Mouse (Mus musculus): Measurements from ENCODE around the gene Cdc42ep4. TPM values are rescaled to one million over a fixed set of nuclear protein-coding genes. Genes with fewer than 3 reads are reported as not detected.

Gene Cdc42ep4
- polyA plus RNA-seq, 1 experiment from 2014 or later, result 25.1 TPM

DNA sequence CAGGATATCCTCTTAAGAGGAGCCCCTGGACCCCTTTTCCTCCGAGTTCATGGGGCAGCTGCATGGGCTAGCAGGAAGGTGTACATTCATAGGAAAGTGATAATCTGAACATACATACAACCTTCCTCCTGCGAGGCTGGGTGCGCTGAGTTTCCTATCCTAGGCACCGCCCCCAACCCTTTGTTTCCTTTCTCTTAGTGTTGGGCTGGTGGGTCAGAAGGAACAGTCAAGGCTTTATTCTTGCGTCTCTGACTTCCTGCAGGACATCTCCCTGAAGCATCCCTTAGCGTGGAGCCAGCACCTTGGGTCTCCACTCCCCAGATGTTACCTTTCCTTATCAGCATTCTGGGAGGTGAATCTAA, 28.0 kb upstream of the Cdc42ep4 start:
- no peak overlapping the region for H3K4me3 ChIP-seq (ENCODE audit: low read length)
- H3K9ac ChIP-seq (ENCODE audit: low read length), result no peak overlapping the region
- H3K27me3 ChIP-seq (ENCODE audit: control insufficient read depth, insufficient read depth, low read length), result no peaks in the 10 kb centered on the region
- H3K4me1 ChIP-seq (ENCODE audit: control insufficient read depth, insufficient read depth, low read length), result peaks cover 15% of the 10 kb centered on the region
- no peak overlapping the region for H3K4me2 ChIP-seq (ENCODE audit: low read depth, low read length)
- no peak for ATAC-seq (replicated peaks; ENCODE audit: extremely low read depth, insufficient read depth, low FRiP score)
- 35% methylated on average over 6 of the region's 6 CpGs for WGBS
- no peaks in the 10 kb centered on the region for H3K36me3 ChIP-seq (ENCODE audit: control insufficient read depth, insufficient read depth)
- H3K9me3 ChIP-seq (replicated peaks; ENCODE audit: control insufficient read depth, low read length), result no peaks in the 10 kb centered on the region
- no peak overlapping the region for H3K27ac ChIP-seq (ENCODE audit: low read length)

DNA sequence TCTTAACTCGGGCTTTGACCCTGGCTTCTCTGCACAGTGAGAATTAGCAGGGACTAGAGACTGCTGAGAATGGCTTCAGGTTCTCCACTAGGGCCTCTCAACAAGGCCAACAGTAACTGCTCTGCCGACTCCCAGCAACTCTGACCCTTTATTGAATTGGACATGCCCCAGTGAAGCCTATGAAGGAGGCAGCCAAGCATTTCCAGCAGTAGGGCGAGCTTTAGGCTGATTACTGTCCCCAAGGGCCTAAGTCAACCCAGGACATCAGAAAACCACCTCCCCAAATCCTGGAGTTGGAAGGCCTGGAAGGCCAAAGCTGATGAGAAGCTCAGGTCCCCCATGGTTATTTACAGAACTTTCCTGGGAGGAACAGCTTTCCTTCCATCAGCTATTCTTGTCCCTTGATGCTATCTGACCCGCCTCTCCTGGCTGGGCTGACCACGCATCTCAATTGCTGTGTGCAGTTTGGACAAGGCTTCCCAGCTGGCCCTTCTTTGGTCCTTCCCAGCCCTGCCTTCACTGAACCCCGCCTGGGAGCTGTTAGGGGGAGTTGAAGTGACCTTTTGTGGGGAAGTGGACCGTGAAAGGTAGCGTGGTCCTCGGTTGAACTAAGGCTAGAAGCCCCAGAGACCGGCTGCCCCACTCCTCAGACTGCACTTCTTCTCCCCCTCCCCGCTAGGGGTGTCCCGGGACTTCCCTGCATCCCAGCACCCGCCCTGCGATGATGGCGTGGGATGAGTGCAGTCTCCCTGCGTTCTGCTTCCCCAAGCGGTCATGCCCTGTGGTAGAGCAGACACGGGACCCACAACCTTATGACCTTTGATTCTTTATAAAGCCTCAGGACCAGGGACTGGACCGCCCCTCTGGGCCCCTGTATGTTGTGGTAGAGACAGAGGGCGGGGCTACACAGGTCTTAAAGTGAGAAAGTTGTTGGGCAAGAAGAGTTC, 27.3 kb upstream of the Cdc42ep4 start:
- H3K27ac ChIP-seq (ENCODE audit: low read length), result peak overlapping the region; percentile 3; the same call in 1 of the 2 replicates
- H3K27me3 ChIP-seq (ENCODE audit: control insufficient read depth, insufficient read depth, low read length), result no peaks in the 10 kb centered on the region
- peak; percentile 39 for ATAC-seq (replicated peaks; ENCODE audit: extremely low read depth, insufficient read depth, low FRiP score)
- H3K4me2 ChIP-seq (ENCODE audit: low read depth, low read length), result no peak overlapping the region
- H3K9me3 ChIP-seq (replicated peaks; ENCODE audit: control insufficient read depth, low read length), result no peaks in the 10 kb centered on the region
- no peaks in the 10 kb centered on the region for H3K36me3 ChIP-seq (ENCODE audit: control insufficient read depth, insufficient read depth)
- H3K4me1 ChIP-seq (ENCODE audit: control insufficient read depth, insufficient read depth, low read length), result peaks cover 15% of the 10 kb centered on the region
- H3K9ac ChIP-seq (ENCODE audit: low read length), result no peak overlapping the region
- WGBS, result 43% methylated on average over 19 of the region's 20 CpGs
- no peak overlapping the region for H3K4me3 ChIP-seq (ENCODE audit: low read length)

DNA sequence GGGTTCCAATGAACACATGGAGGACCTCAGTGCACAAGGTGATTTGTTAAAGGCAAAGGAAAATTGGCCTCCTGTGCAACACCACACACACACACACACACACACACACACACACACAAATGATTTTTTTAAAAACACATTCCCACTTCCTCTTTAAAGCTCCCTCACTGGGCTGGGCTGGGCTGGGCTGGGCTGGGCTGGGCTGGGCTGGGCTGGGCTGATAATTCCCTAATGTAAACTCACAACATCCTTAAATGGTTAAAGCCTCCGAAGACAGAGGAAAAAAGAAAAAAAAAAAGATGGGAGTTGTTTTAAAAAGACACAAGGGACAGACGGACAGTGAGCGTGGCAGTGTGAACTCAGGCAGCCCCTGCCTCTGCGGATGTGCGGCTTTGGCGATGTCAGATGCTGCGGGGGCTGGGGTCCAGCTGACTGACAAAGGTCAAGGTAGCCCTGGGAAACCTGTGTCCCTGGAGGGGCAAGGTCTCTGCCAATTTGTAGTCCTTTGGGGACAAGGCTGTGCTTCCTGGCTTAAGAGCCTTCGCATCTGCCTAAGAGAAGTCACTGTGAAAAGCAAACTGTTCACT, 26.3 kb upstream of the Cdc42ep4 start:
- H3K4me3 ChIP-seq (ENCODE audit: low read length), result no peak overlapping the region
- 72% methylated on average over 8 of the region's 8 CpGs for WGBS
- ATAC-seq (replicated peaks; ENCODE audit: extremely low read depth, insufficient read depth, low FRiP score), result no peak
- no peaks in the 10 kb centered on the region for H3K36me3 ChIP-seq (ENCODE audit: control insufficient read depth, insufficient read depth)
- no peaks in the 10 kb centered on the region for H3K9me3 ChIP-seq (replicated peaks; ENCODE audit: control insufficient read depth, low read length)
- H3K9ac ChIP-seq (ENCODE audit: low read length), result no peak overlapping the region
- H3K27ac ChIP-seq (ENCODE audit: low read length), result peak overlapping the region; percentile 39
- no peaks in the 10 kb centered on the region for H3K27me3 ChIP-seq (ENCODE audit: control insufficient read depth, insufficient read depth, low read length)
- no peak overlapping the region for H3K4me2 ChIP-seq (ENCODE audit: low read depth, low read length)
- peaks cover 15% of the 10 kb centered on the region for H3K4me1 ChIP-seq (ENCODE audit: control insufficient read depth, insufficient read depth, low read length)

DNA sequence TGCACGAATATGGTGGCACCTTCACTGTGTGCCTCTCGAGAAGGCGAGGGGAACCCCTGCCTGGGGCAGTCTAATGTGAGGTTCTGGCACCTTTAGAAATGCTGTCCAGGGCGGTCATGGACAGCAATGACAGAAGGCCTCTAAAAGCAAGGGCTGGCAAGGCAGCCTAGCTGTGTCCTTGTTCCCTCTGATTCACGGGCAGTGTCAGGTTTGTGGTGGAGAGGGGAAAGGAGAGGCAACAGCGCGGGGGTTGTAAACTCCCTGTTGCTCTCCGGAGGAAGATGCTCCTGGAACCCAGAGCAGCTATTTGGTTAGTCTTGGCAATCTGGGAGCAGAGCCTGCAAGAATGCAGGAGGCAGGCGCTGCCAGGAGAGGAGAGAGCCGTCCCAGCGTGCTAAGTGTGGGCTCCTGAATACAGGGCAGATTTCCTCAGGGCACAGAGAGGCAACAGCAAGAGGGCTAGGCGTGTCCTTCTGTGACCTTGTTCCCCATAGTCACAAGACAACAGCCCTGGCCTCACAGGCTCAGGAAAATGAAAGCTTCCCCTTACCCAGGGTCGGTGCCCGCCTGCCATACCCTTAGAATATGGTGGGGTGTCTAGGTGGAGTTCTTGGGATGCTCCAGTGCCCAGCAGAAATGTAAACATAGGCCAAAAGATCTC, 25.3 kb upstream of the Cdc42ep4 start:
- no peak overlapping the region for H3K27ac ChIP-seq (ENCODE audit: low read length)
- no peaks in the 10 kb centered on the region for H3K27me3 ChIP-seq (ENCODE audit: control insufficient read depth, insufficient read depth, low read length)
- no peaks in the 10 kb centered on the region for H3K36me3 ChIP-seq (ENCODE audit: control insufficient read depth, insufficient read depth)
- no peak for ATAC-seq (replicated peaks; ENCODE audit: extremely low read depth, insufficient read depth, low FRiP score)
- H3K4me1 ChIP-seq (ENCODE audit: control insufficient read depth, insufficient read depth, low read length), result peaks cover 14% of the 10 kb centered on the region
- WGBS, result 62% methylated on average over 14 of the region's 14 CpGs
- H3K4me3 ChIP-seq (ENCODE audit: low read length), result no peak overlapping the region
- H3K9me3 ChIP-seq (replicated peaks; ENCODE audit: control insufficient read depth, low read length), result no peaks in the 10 kb centered on the region
- no peak overlapping the region for H3K4me2 ChIP-seq (ENCODE audit: low read depth, low read length)
- H3K9ac ChIP-seq (ENCODE audit: low read length), result no peak overlapping the region; the same call in 1 of the 2 replicates

DNA sequence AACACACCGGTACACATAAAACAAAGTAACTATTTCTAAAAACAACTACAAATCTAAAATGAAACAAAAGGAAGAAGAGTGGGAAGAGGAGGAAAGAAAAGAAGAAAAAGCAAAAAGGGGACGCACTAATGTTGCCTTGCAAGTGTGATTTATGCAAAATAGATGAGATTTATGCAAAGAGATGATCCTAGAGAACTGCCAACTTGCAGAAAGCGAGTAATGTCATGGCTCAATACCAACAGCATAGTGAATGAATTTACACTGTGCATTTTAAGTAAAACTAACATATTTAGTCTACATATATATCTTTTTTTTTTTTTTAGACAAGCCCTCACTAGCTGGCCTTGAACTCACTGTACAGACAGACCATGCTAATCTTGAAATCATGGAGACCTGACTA, 23.1 kb upstream of the Cdc42ep4 start:
- no peak for ATAC-seq (replicated peaks; ENCODE audit: extremely low read depth, insufficient read depth, low FRiP score)

DNA sequence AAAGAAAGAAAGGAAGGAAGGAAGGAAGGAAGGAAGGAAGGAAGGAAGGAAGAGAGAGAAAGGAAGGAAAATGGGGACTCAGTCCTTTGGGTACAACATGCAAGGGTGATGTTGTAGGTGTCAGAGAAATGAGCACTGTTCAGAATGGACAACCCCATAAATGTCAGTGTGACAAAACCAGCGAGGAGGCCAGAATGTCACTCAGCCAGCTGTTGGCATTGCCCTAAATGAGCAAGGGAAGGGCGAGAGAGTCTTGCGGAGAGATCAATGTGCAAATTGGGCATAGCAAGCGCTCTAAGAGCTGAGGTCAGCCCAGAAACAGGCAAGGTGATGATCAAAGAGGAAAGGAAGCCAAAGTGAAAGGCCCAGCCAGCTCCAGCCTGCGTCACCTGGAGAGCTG, 21.5 kb upstream of the Cdc42ep4 start:
- no peaks in the 10 kb centered on the region for H3K9me3 ChIP-seq (replicated peaks; ENCODE audit: control insufficient read depth, low read length)
- H3K4me3 ChIP-seq (ENCODE audit: low read length), result no peak overlapping the region
- no peaks in the 10 kb centered on the region for H3K36me3 ChIP-seq (ENCODE audit: control insufficient read depth, insufficient read depth)
- 88% methylated on average over 5 of the region's 5 CpGs for WGBS
- ATAC-seq (replicated peaks; ENCODE audit: extremely low read depth, insufficient read depth, low FRiP score), result no peak
- H3K9ac ChIP-seq (ENCODE audit: low read length), result no peak overlapping the region
- peaks cover 2% of the 10 kb centered on the region for H3K4me1 ChIP-seq (ENCODE audit: control insufficient read depth, insufficient read depth, low read length)
- no peak overlapping the region for H3K27ac ChIP-seq (ENCODE audit: low read length)
- H3K27me3 ChIP-seq (ENCODE audit: control insufficient read depth, insufficient read depth, low read length), result no peaks in the 10 kb centered on the region
- H3K4me2 ChIP-seq (ENCODE audit: low read depth, low read length), result no peak overlapping the region

More for the DNA sequence above, 23.1 kb upstream of the Cdc42ep4 start:
- Histone ChIP-seq H3K27me3 (ENCODE audit: control insufficient read depth, insufficient read depth, low read length) (no peaks in the 10 kb centered on the region), H3K4me3 (ENCODE audit: low read length) (no peak overlapping the region), H3K4me2 (ENCODE audit: low read depth, low read length) (no peak overlapping the region), H3K9me3 (replicated peaks; ENCODE audit: control insufficient read depth, low read length) (no peaks in the 10 kb centered on the region), H3K36me3 (ENCODE audit: control insufficient read depth, insufficient read depth) (no peaks in the 10 kb centered on the region), H3K9ac (ENCODE audit: low read length) (no peak overlapping the region), H3K27ac (ENCODE audit: low read length) (no peak overlapping the region), H3K4me1 (ENCODE audit: control insufficient read depth, insufficient read depth, low read length) (peaks cover 11% of the 10 kb centered on the region)
- WGBS, result 88% methylated on average over 3 of the region's 3 CpGs

DNA sequence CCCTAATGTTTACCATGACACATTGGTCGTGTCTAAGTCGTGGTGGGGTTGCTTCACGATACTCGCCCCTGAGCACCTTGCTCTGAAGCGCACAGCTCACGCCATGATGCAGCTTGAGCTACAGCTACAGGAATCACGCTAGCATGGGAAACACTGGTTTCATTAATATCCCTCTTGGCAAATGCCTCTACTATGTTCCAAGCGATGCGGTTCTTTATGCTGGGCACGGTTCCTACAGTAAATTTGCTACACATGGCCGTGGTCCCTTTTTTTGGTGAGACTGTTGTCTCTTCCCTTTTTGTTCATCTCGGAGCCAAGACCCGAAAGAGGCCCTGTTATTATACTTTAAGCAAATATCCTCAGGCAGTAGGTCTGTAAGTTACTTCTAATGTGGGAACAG, 19.5 kb upstream of the Cdc42ep4 start:
- no peak overlapping the region for H3K4me2 ChIP-seq (ENCODE audit: low read depth, low read length)
- no peak overlapping the region for H3K4me3 ChIP-seq (ENCODE audit: low read length)
- H3K9ac ChIP-seq (ENCODE audit: low read length), result no peak overlapping the region
- no peak overlapping the region for H3K27ac ChIP-seq (ENCODE audit: low read length)
- H3K27me3 ChIP-seq (ENCODE audit: control insufficient read depth, insufficient read depth, low read length), result no peaks in the 10 kb centered on the region
- H3K4me1 ChIP-seq (ENCODE audit: control insufficient read depth, insufficient read depth, low read length), result peaks cover 11% of the 10 kb centered on the region
- no peaks in the 10 kb centered on the region for H3K36me3 ChIP-seq (ENCODE audit: control insufficient read depth, insufficient read depth)
- H3K9me3 ChIP-seq (replicated peaks; ENCODE audit: control insufficient read depth, low read length), result no peaks in the 10 kb centered on the region
- ATAC-seq (replicated peaks; ENCODE audit: extremely low read depth, insufficient read depth, low FRiP score), result no peak
- 83% methylated on average over 13 of the region's 13 CpGs for WGBS

DNA sequence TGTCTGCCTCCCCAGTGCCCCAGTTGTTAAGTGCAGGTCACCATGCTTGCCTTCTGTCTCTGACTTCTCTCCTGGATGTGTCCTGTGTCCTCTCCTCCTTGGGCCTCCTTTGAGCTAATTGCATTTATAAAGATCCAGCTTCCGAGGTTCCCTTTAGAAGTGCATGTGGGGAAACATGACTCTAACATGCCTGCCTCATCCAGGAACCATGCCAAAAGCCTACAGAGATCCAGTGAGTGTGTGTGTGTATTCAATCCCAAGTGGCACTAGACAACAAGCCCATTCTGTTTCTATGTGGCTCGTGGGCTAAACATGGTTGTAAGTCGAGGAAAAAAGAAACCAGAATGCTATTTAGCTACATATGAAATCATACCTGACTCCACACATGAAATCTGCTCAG, 16.7 kb upstream of the Cdc42ep4 start:
- Histone ChIP-seq H3K4me1 (ENCODE audit: control insufficient read depth, insufficient read depth, low read length) (peaks cover 13% of the 10 kb centered on the region), H3K4me2 (ENCODE audit: low read depth, low read length) (no peak overlapping the region), H3K4me3 (ENCODE audit: low read length) (no peak overlapping the region), H3K27me3 (ENCODE audit: control insufficient read depth, insufficient read depth, low read length) (no peaks in the 10 kb centered on the region), H3K36me3 (ENCODE audit: control insufficient read depth, insufficient read depth) (no peaks in the 10 kb centered on the region), H3K9me3 (replicated peaks; ENCODE audit: control insufficient read depth, low read length) (no peaks in the 10 kb centered on the region), H3K9ac (ENCODE audit: low read length) (no peak overlapping the region), H3K27ac (ENCODE audit: low read length) (no peak overlapping the region)
- 64% methylated on average over 3 of the region's 3 CpGs for WGBS
- ATAC-seq (replicated peaks; ENCODE audit: extremely low read depth, insufficient read depth, low FRiP score), result no peak

DNA sequence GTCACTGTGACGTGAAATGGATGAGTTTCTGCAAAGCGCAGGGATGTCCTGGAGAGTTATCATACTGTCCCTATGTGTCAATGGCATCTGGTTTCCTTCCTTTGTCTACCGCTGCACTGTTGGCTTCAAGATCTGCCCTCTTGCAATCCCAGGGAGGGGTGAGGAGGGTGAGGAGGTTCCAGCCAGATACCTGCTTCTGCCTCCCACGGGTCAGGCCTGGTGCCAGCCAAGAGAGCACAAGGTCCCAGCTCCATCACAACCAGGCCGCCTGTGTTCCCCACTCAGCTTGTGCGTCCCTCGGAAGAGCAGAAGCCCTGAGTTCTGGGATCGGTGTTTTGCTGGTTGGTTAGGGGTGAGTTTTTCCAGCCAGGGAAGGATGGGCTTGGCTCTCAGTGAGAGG, 15.6 kb upstream of the Cdc42ep4 start:
- peaks cover 13% of the 10 kb centered on the region for H3K4me1 ChIP-seq (ENCODE audit: control insufficient read depth, insufficient read depth, low read length)
- H3K36me3 ChIP-seq (ENCODE audit: control insufficient read depth, insufficient read depth), result no peaks in the 10 kb centered on the region
- peak overlapping the region; percentile 54 for H3K27ac ChIP-seq (ENCODE audit: low read length)
- H3K9ac ChIP-seq (ENCODE audit: low read length), result peak overlapping the region; percentile 23; the same call in 1 of the 2 replicates
- 34% methylated on average over 8 of the region's 8 CpGs for WGBS
- no peaks in the 10 kb centered on the region for H3K27me3 ChIP-seq (ENCODE audit: control insufficient read depth, insufficient read depth, low read length)
- H3K4me3 ChIP-seq (ENCODE audit: low read length), result no peak overlapping the region
- no peak; the same call in 1 of the 2 replicates for ATAC-seq (replicated peaks; ENCODE audit: extremely low read depth, insufficient read depth, low FRiP score)
- H3K9me3 ChIP-seq (replicated peaks; ENCODE audit: control insufficient read depth, low read length), result no peaks in the 10 kb centered on the region
- H3K4me2 ChIP-seq (ENCODE audit: low read depth, low read length), result peak overlapping the region; percentile 13; the same call in 1 of the 2 replicates
